Mouse (Mus musculus) neural tube, embryonic 15.5 days (tissue): ENCODE results near the gene Spata32. TPM values are rescaled to one million over a fixed set of nuclear protein-coding genes. Genes with fewer than 3 reads are reported as not detected.

Experiments used
- ATAC-seq: fragments of 200-750 bp; cut with Nextera tagmentation; 2 replicates; pipeline ENCODE4 v1.8.0; 2017; ENCODE audit warnings: mild to moderate bottlenecking, moderate TSS enrichment, moderate library complexity; ENCODE audit not compliant: low FRiP score
- H3K27ac ChIP-seq: fragments of 300-500 bp; sonication (generic); replicated peaks from 2 replicates; pipeline ENCODE4 v1.5.1; 2015; ENCODE audit warnings: mild to moderate bottlenecking, inconsistent platforms
- H3K27me3 ChIP-seq: fragments of 300-500 bp; sonication (generic); replicated peaks from 2 replicates; pipeline ENCODE4 v1.6.1; 2015; ENCODE audit warnings: inconsistent platforms
- H3K36me3 ChIP-seq: fragments of 300-500 bp; sonication (generic); 2 replicates; pipeline ENCODE4 v1.6.1; 2015; ENCODE audit warnings: inconsistent platforms
- H3K4me1 ChIP-seq: fragments of 300-500 bp; sonication (generic); 2 replicates; pipeline ENCODE4 v1.6.1; 2015; ENCODE audit warnings: inconsistent platforms
- H3K4me2 ChIP-seq: fragments of 300-500 bp; sonication (generic); 2 replicates; pipeline ENCODE4 v1.6.1; 2015; ENCODE audit warnings: inconsistent platforms, mild to moderate bottlenecking, moderate library complexity
- H3K4me3 ChIP-seq: fragments of 300-500 bp; sonication (generic); replicated peaks from 2 replicates; pipeline ENCODE4 v1.5.1; 2015; ENCODE audit warnings: mild to moderate bottlenecking, inconsistent platforms
- H3K9ac ChIP-seq: fragments of 300-500 bp; sonication (generic); replicated peaks from 2 replicates; pipeline ENCODE4 v1.6.1; 2015; ENCODE audit warnings: mild to moderate bottlenecking, inconsistent platforms
- H3K9me3 ChIP-seq: fragments of 300-500 bp; sonication (generic); replicated peaks from 2 replicates; pipeline ENCODE4 v1.6.1; 2016; ENCODE audit warnings: inconsistent platforms
- WGBS: fragments of 180-500 bp; shearing (Covaris S2); methylation state at CpG from one replicate; pipeline ENCODE4 v1.1.7; 2015; ENCODE audit warnings: mixed read lengths; 5-methylcytosine and 5-hydroxymethylcytosine counted together
- polyA plus RNA-seq: library from polyadenylated mRNA; unstranded; fragments of >200 nt; fragmentation: Nextera tagmentation; extraction: Ambion mirVana; gene quantifications from 2 replicates; pipeline ENCODE4 v1.2.1, GENCODE M21; 2015

Gene Spata32
- polyA plus RNA-seq, 1 experiment from 2014 or later = 1.00 TPM

- Histone ChIP-seq H3K4me3 (peak overlapping the region; percentile 27), H3K4me1 (peaks cover 11% of the 10 kb centered on the region), H3K27me3 (no peaks in the 10 kb centered on the region), H3K9ac (no peak overlapping the region; the same call in 1 of the 2 replicates), H3K27ac (peak overlapping the region; percentile 69), H3K4me2 (peak overlapping the region; percentile 56), H3K36me3 (no peaks in the 10 kb centered on the region), H3K9me3 (no peaks in the 10 kb centered on the region)
- peak; percentile 91 for ATAC-seq
- WGBS = 3% methylated on average over 25 of the region's 25 CpGs
These were observed 59.4 kb downstream of the Spata32 start for GRCm38 (mm10) chr11:103158621-103159478.

Other genes starting within 250 kb of the Spata32 start
- 33.8 and 39.3 TPM in 2 replicates for gene Nmt1, start 190.2 kb downstream of the Spata32 start, polyA plus RNA-seq
- gene Dcakd, start 190.1 kb downstream of the Spata32 start, polyA plus RNA-seq = 149 and 153 TPM in 2 replicates
- gene Plcd3, start 116.8 kb downstream of the Spata32 start, polyA plus RNA-seq = 3.2 and 3.4 TPM in 2 replicates
- gene Acbd4, start 116.8 kb downstream of the Spata32 start, polyA plus RNA-seq = 9.3 and 10.4 TPM in 2 replicates
- gene Hexim1, start 102.2 kb downstream of the Spata32 start, polyA plus RNA-seq = 4.3 and 4.5 TPM in 2 replicates
- 28.4 and 29.0 TPM in 2 replicates for gene Hexim2, start 86.0 kb downstream of the Spata32 start, polyA plus RNA-seq
- 8.6 and 10.8 TPM in 2 replicates for gene Fmnl1, start 47.3 kb downstream of the Spata32 start, polyA plus RNA-seq
- gene 1700023F06Rik, start 9.9 kb downstream of the Spata32 start, polyA plus RNA-seq = 2.1 and 2.3 TPM in 2 replicates
- gene Map3k14, start 49.0 kb upstream of the Spata32 start, polyA plus RNA-seq = 3.8 and 5.7 TPM in 2 replicates
- gene Arhgap27, start 145.3 kb upstream of the Spata32 start, polyA plus RNA-seq = 6.3 and 8.3 TPM in 2 replicates
- gene Plekhm1, start 194.3 kb upstream of the Spata32 start, polyA plus RNA-seq = 8.2 and 8.9 TPM in 2 replicates